Mouse (Mus musculus) c-Kit-negative CD71-positive TER-119-positive erythroid progenitor cells, embryonic 14.5 days (primary cell): ENCODE data around the gene Gm45234.
A peak's percentile ranks its signal among the peaks of the same experiment; 100 is the strongest.

Experiments
- DNase-seq: peaks from one replicate; pipeline ENCODE4 v3.0.0-alpha.2; 2013; ENCODE audit warnings: low read depth, low spot score

The Gm45234 gene

GRCm38 (mm10) chr6:124767536-124767919, 11.7 kb upstream of the Gm45234 start:
- no peak for DNase-seq

GRCm38 (mm10) chr6:124765951-124766350, 10.1 kb upstream of the Gm45234 start:
- no peak for DNase-seq

GRCm38 (mm10) chr6:124759259-124759658, 3.4 kb upstream of the Gm45234 start:
- peak; percentile 42 for DNase-seq

GRCm38 (mm10) chr6:124758849-124759232, 3.0 kb upstream of the Gm45234 start:
- no peak for DNase-seq

- DNase-seq: no peak
Observed at GRCm38 (mm10) chr6:124757909-124758848, 2.4 kb upstream of the Gm45234 start.

GRCm38 (mm10) chr6:124757351-124757880, 1.6 kb upstream of the Gm45234 start:
- no peak for DNase-seq

- DNase-seq: no peak
Observed at GRCm38 (mm10) chr6:124756652-124757350, 980 bp upstream of the Gm45234 start.

- no peak for DNase-seq
Observed at GRCm38 (mm10) chr6:124755306-124755705, 515 bp downstream of the Gm45234 start.

GRCm38 (mm10) chr6:124753861-124754260, 2.0 kb downstream of the Gm45234 start:
- DNase-seq: no peak

- DNase-seq: no peak
Observed at GRCm38 (mm10) chr6:124750405-124750804, 5.4 kb downstream of the Gm45234 start.

GRCm38 (mm10) chr6:124746654-124747632, 8.9 kb downstream of the Gm45234 start:
- DNase-seq: no peak

- no peak for DNase-seq
Observed at GRCm38 (mm10) chr6:124746296-124746605, 9.6 kb downstream of the Gm45234 start.

- peak; percentile 82 for DNase-seq
Observed at GRCm38 (mm10) chr6:124745490-124746295, 10.1 kb downstream of the Gm45234 start.

- no peak for DNase-seq
Observed at GRCm38 (mm10) chr6:124744755-124745321, 11.0 kb downstream of the Gm45234 start.

- DNase-seq: no peak
Observed at GRCm38 (mm10) chr6:124743647-124744046, 12.2 kb downstream of the Gm45234 start.

- no peak for DNase-seq
Observed at GRCm38 (mm10) chr6:124742839-124743514, 12.8 kb downstream of the Gm45234 start.

- no peak for DNase-seq
Observed at GRCm38 (mm10) chr6:124741842-124742241, 14.0 kb downstream of the Gm45234 start.

- DNase-seq: peak; percentile 72
Observed at GRCm38 (mm10) chr6:124740888-124741761, 14.7 kb downstream of the Gm45234 start, which contains the start of gene Grcc10. Gene Grcc10 (minus strand): TSS chr6:124741374.
